Mouse (Mus musculus) natural killer cell, adult 2 months (primary cell): ENCODE measurements at regions not wholly inside any gene's neighbourhood (a gene's known extent, or its start where the extent isn't known, plus 50 kb on each side); places are given as distances from the start of the nearest gene placed in this dataset.

Experiments
- DNase-seq, 2 experiments: peaks; one replicate each; pipeline ENCODE4 v3.0.0; 2022; ENCODE audit warnings: low spot score in 2 of 2

DNA sequence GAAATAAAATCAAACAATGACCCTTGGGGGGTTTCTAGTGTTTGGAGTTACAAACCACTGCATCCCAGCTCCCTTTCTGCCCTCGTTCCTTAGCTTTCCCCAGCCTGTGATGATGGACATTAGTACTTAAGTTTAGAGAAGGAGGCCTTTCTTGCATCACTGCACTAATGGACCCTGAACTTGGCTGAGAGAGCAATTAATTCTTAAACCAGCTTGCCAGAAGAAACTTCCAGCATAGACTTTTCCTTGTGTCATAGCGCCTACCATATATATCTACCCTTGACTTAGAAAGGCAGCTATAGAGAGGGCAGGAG is 303.9 kb upstream of the Sel1l start:
- no peak for DNase-seq

DNA sequence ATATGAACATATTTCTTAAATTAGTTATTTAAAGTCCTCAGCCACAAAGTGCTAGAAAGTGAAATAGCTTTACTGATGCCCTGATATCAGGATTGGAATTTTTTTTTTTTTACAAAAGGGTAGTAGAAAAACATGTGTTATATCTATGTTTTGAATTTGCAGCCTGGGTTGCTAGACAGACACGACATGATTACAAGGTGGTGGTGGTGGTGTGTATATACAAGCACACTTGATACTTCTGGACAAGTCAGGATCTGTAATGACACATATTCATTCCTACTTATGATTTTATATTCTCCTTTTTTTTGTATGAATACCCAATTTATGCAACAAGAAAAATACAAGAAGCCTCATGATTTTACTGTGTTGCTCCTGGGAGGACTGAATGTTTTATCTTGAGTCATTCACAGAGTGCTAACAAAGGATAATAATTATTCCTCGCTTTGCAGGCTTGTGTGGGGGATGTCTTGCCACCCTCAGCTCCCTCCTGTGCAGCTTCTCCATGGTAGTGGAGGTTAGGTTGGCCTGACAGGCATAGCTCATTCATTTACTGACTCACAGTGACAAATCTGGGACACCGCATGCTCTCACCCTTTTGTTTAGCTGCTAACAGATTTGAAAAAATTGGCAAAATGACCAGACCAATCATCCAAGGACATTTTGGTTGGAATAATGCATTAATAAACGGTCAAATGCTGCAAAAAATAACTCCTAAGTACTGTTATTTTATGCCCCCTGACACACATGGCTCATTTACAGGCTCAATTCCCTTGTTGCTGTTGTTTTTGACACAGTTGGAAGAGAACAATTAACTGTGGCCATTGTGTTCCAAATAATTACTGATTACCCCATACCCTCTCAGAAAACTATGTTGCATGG is 303.3 kb upstream of the Sel1l start:
- DNase-seq = no peak

DNA sequence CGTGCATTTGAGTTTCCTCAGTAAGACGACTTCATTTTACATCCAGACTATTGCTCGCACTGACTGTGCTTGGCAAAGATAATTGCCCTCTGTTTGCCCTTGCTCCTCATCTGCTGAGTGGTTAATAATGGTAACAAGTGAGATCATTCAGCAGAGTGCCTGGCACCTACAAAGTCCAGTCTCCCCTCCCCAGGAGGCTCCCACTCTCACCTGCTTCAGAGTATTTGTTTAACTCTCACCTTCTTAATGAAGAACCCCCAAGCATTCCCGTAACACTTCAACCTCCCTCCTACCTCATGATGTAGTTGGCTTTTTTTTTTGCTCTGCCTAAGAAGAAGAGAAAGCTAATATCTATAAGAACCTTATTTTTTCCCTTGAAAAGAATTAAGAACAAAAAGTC is 288.6 kb upstream of the Sel1l start:
- DNase-seq = no peak

DNA sequence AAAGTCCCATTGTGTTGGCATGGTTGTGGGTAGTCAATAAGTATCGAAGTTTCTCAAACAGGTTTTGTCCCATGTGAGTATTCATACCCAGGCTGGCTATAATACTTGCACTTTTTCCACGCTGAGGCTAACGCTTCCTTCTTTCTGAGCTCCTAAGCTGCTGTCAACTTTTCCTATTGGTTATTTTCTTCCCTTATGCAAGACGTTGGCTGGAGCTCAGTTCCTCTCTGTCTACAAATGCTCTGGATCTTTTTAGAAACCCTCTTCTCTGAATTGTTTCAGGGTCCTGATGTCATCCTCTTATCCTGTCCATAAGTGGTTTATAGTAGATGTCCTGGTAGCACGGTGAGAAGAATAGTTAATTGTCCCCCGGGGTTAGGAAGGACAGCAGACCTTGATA is 278.7 kb upstream of the Sel1l start:
- DNase-seq = no peak

DNA sequence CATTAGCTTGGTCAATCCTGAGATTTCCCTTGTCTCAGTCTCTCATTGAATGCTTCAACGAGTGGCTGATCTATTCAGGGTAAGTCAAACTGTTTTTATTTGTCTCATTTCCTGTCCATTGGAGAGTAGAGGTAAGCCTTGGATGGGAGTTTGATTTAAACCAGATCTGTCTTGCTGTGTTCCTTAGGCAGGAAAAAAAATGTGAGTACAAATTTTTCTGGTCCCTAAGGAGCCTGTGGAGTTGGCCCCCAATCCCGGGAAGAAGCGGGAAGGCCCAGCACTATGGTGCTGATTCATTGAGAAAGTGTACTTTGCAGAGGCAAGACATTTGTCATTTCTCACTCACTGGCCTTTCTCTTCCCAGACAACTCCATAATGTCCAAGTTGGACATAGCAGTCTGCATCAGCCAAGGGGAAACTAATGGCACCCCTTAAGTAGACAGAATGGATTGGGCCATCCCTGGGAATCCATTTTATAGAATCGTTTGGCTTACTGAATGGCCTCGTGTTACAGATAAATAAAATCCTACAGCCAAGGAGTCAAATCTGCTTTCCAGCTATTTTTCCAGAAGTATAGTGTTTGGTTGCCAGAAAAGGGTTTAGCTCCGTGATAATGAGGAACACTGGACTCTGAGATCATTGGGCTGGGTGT is 271.3 kb upstream of the Sel1l start:
- DNase-seq = no peak

DNA sequence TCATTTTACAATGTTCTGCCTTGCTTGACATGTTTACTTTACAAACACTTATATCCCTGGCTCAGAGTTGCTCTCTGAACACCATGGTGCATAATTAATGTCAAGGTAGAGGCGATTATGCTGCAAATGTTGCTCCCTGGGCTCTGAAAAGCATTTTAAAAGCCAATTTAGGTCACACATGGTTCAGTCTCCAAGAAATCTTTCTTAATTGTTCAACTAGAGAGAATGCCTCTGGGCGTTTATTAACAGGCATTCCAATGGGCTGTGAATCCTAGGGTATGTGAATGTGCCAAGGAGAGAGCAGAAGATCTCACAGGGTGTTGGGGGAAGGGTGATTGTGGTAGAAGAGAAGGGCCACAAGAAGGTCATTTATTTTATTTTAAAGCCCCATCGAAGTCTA is 260.7 kb upstream of the Sel1l start:
- no peak for DNase-seq

DNA sequence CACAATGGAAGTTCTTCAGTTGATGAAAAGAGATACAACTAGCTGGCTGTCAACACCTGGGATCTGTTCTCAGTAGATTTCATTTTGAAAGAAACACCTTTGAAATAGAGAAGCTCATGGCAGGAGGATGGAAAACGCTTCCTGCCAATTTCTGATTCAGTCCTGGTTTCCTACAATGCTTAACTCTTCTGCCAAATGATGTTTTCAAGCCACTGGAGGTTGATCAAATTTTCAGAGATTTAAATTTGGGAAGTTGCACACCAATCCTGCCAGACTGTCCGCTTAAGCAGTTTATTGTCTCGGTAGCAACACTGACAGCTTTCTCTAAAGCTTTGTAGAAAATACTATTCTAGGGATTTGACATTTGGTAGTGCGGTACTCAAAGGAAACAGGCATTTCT is 251.1 kb upstream of the Sel1l start:
- DNase-seq = no peak

DNA sequence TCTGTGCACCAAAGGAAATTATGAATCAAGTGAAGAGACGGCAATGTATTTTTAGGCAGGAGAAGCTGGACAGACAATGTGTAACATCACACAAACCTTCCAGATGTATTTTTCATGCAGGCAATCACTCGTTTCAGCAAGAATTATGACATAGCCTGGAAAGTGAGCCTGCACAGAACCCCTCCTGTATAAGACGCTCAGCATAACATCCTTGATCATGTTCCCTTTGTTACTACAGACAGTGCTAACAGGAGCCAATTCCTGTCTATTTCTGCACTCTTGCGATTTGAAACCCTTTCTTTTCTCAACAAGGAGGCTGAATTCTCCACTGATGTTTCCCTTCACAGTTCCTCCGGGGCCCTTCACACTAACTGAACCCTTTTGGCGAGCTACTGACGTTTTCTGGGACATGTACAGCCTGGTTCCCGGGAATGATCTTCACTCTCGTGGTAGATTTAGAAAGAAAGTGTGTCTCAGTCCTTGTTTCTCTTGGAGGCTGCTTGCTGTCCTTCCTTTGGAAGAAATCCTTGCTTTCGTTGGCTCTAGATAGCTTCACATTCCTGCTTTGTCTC is 243.9 kb upstream of the Sel1l start:
- no peak for DNase-seq

DNA sequence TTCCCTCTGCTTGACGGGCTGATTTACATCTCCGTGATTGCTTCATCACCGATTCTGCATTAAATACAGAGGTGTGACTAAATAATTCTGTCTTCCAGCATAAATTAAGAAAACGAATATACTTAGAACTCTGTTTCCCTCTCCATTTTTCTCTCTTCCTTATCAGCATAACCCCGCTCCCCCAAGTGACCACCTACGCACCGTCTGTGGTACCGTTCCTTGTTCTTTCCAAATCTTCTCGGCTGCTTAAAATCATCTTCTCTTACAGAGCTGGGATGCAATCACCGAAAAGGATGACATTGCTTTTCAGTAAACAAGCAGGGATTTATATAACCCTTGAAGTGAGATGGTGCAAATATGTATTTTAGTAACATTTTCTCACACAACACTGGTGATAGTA is 224.3 kb upstream of the Sel1l start:
- DNase-seq = no peak

DNA sequence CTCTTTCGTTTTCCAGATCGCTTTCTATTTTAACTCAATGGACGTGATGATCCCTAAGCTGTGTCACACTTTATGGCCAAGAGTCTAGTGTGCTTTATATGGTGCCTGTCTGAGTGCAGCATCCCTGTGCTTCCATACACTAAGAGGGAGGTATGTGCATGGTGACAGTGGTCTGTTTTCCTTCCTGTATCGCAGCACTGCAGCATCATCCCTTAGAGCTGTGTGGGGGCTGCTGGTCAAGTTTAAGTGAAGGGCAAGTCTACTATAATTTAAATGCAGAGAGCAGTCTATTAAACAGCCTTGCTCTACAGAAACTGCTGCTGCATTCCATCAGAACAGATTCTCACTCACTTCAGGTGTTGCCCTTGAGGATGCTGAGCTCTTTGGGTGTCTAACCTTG is 213.8 kb upstream of the Sel1l start:
- DNase-seq = no peak

DNA sequence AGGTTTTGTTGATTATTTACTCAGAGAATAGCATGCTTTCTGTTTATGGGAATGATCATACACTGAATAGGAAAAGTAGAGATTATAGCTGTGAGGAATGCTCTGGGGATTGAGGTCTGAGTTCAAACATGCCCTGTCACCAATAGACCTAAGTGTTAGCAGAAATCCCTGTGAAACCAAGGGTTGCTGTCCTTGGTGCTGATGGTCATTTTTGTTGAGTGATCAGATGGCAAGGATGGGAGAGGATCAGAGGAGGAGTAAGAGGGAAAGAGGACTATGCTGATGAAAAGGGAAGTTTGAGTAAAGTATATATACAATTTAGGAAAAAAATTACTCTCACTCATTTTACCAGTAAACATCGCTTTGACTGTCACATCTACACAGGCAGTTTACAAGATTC is 191.5 kb upstream of the Sel1l start:
- DNase-seq = no peak

DNA sequence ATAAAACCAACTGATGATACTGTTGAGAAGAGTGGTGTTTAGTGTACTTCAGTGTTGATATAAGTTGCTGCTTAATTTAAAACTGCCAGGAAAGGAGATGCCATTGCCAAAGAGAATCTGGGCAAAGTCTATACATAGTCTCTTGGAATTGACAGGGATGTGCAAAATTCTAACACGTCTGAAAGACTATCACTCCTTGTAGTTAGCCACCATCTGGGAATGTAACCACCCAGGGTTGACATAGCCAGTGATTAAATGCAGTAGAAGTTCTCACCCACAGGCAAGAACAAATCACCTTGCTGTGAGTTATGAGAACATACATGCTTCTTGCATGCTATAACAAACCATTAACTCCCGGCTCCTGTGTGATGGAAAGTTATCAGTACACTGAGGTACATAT is 180.2 kb upstream of the Sel1l start:
- DNase-seq = no peak

DNA sequence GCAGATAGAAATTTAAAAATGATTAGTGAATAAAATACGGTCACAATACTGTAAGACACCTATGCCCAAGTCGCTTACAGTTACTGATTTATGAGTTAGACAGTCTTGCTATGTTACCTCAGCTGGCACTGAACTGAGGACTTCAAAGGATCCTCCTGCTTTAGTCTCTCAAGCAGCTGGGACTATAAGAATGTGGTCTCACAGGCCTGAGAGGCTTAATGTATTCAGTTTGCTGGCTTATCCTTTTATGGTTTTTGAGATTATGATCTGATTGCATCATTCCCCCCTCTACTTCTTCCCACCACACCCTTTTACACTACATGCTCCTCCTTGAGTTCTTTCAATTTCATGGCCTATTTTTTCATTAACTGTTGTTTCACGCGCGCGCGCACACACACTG is 179.4 kb upstream of the Sel1l start:
- DNase-seq = no peak

DNA sequence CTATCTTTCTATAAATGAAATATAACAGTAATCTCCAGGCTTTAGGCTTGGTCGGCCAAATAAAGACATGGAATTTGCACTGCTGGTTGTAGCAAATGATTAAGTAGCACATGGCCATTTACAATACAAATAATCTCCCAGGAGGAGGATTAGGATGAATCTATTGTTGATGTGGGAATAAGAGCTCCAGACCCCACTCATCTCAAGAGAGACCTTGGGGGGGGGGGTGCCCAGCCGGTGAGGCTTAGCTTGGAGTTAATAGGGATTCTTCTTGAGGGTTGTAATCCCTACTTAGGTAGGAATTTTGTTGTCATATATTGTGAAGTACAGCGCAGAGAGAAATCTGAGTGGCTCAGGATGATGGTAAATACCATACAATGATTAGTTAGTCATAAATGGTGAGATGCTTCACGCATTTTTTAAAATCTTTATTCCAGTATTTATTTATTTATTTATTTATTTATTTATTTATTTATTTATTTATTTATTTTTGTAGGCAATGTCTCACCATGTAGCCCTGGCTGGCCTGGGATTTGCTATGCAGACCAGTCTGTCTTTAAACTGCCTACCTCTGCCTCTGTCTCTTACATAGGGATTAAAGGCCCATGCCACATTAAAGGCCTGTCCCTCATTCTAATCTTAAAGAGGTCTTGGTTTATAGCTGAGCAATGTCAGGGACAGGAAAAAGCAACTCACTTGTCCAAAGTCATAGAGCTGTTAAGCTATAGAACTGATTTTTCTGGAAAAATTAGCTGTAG is 175.7 kb upstream of the Sel1l start:
- DNase-seq = no peak

DNA sequence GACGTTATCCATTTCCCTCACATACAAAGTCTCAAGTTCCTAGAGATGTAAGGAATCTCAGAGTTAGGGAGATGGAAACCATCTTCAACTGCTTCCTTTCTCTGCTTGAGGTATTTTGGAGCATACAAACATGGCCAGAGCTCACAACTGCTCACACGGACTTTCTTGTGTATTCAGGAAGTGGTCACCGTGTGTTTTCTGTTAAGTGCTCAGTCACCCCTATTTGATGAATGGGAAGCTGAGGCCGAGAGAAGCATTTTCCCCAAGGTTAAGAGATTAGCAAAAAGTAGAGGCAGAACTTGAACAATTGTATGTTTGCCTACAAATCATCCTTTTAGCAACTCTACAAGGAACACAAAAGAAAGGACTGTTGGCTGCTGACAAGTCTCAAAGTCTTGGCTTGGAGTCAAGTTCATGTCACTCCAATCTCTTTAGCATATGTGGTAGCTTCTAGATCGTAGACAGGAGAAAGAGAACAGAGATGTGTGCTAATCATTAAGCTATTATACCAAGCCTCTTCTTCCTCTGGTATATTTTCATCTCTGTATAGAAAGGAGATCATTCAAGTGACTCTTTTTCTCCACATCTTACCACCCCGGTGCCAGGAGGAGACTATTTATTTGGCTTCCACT is 170.8 kb upstream of the Sel1l start:
- no peak for DNase-seq

DNA sequence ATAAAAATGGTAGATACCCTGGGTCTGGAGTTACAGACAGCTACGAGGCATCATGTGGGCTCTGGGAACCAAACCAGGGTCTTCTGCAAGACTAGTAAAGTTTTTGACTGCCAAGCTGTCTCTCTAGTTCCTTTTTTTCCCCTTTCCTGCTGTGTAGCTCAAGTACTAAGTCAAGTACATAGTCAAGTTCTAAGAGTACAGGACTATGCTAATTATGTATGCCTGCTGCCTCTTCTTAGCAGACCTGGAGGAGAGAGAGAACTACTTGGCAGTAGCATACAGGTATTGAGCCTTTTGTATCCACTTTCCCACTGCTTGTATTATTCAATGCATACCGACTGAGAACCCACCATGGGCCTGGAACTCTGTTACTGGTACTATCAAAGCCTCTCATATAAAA is 166.4 kb upstream of the Sel1l start:
- no peak for DNase-seq

DNA sequence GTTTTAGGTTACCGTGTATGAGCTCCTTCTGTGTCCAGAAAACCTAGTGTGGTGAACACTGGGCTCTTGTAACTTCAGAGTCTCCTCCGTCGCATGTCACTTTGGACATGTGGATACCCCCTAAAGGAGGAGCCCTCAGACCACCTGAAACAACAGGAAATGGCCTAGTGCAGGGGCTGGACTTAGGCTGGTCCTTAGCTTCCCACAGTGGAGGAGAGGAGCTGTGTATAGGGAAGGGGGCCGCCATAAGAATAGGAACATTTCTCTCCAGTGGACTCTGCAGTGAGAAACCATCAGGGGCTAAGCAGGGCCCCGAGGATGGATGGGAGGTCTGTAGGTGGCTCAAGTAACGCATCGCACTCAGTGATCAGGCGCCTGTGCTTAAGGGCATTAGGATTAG is 165.0 kb upstream of the Sel1l start:
- DNase-seq = no peak

DNA sequence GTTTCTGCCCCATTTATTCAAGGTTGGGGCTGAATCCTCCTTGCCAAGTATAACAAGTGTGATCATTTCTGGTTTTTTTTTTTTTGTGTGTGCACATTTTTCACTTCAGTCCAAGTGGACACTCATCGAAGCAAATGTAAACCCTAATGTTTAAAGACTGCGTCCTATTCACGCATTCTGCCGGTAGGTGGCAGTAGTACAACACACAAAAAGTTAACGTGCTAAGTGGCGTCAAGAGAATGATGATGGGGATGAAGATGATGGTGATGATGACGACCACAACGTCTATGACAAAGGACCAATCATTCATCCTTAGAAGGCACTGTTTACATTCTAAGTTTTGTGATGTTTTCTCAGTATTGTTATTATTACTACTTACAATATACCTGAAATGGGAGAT is 164.3 kb upstream of the Sel1l start:
- DNase-seq = no peak

DNA sequence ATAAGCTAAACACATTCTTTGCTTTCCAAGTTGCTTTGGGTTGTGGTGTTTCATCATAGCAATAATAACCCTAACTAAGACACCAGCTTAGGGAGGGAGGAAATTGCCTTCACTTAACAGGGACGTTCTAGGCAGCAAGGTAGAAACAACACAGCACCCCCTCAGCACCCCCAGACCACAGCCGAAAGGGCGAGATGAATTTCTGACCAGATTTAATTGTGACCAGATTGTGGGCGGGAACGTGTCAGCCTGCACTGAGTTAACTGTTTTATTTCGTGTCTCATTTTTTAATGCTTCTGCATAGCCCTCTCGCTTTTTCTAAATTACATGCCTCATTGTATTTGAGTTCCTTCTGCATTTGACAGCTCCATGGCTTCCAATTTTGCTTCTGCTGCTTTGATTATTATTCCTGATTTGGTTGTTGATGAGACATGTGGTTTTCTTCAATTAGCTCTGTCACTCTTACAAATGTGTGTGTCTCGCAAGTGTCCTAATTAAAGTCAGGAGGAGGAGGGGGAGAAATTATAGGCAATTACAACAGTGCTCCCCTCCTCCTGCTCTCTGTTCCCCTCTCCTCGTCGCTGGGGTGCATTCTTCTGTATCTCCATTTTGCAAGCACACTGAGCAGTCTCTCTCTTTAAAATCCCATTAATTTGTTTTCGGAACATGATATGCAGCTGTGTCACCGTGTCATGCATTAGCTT is 155.6 kb upstream of the Sel1l start:
- no peak for DNase-seq

DNA sequence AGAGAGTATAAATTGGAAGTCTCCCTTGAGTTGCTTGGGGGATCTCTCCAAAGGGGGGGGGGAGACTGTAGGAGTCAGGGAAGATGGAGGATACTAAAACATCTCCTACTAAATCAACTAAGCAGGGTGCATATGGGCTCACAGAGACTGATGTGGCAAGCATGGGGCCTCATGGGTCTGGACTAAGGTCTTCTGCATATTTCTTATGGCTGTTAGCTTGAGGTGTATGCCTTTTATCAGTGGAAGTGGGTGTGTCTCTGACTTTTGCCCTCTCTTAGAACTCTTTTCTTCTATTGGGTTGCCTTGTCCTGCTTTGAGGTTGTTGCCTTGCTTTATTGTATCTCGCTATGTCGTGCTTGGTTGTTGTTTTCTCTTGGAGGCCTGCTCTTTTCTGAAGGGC is 150.1 kb upstream of the Sel1l start:
- no peak for DNase-seq

DNA sequence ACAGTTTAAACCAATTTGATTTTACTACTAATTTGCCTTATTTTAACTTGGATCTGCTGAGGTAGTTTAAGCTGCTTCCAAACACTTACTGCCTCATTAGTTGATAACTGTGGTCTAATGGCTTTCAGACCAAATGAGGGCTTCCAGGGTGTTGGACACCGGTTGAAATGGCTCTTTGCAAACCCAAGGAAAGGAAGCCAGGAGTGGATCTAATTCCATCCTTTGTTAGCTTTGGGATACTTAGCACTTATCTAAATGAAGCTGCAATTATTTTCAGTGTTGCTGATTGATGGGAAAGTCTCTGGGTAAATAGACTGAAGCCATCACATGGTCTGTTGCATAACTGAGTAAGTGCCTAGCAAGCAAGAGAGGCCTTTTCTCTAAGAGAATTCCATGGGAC is 148.4 kb upstream of the Sel1l start:
- DNase-seq = no peak

DNA sequence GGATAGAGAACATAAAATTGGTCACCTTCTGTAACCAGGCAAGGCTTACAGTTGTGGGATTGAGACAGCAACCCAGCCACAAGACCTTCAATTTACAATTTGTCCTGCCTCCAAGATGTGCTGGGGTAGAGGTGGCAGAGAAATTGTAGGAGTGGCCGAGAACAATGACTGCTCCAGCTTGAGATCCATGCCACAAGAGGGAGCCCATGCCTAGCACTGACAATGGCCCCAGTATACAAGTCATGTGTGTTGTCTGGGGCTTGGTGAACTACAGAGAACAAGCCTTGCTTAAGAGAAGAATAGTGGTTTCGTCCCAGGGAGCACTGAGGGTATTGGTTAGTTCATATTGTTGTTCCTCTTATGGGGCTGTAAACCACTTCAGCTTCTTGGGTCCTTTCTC is 146.6 kb upstream of the Sel1l start:
- no peak for DNase-seq
